Comparison of ENCODE assay signal across 8 mouse cellular contexts in the genomic region with DNA sequence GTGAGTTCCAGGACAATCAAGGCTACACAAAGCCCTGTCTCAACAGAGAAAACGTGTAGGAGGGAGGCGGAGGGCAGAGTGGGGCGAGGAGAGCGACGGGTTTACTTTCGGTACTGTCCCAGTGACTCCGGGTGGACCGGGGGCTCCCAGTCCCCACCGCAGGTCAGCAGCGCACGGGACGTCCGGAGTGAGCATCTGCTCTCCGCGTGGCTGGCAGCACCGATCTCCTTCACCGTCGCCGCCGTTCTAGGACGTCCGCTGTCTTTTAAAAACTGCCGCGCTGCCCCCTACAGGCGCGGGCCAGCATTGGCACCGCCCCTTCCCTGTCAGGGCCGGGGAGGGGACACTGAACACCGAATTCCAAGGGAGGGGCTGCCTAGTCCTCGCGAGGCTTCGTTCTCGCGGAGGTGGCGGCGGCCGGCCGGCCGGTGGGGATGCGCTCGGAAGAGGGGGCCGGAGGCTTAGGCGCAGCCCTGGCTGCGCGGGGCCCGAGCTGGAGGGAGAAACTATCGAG. TPM values are rescaled to one million over a fixed set of nuclear protein-coding genes. Genes with fewer than 3 reads are reported as not detected.
DNase-seq lines count a peak whose midpoint lies in the region; ATAC-seq lines count a peak whose summit lies in the region.

Upf3a (plus strand) TSS at position 366 of the 514 bp plus-strand sequence.

- no peaks in the 10 kb centered on the region for H3K9me3 ChIP-seq in heart, embryonic 13.5 days
- no peaks in the 10 kb centered on the region for H3K9me3 ChIP-seq in liver, embryonic 12.5 days (replicated peaks)
- no peaks in the 10 kb centered on the region for H3K9me3 ChIP-seq in stomach, embryonic 15.5 days

- peaks cover 22% of the 10 kb centered on the region for H3K4me1 ChIP-seq in heart, embryonic 13.5 days
- H3K4me1 ChIP-seq in liver, embryonic 12.5 days: peaks cover 24% of the 10 kb centered on the region
- H3K4me1 ChIP-seq in stomach, embryonic 15.5 days: peaks cover 11% of the 10 kb centered on the region

- peak within 1 kb of the TSS; percentile 68 for H3K4me3 ChIP-seq in heart, embryonic 13.5 days
- H3K4me3 ChIP-seq in liver, embryonic 12.5 days: peak within 1 kb of the TSS; percentile 74
- H3K4me3 ChIP-seq in stomach, embryonic 15.5 days (replicated peaks): peak within 1 kb of the TSS; percentile 84

- H3K36me3 ChIP-seq in heart, embryonic 13.5 days: peaks cover 55% of the 10 kb centered on the region
- peaks cover 33% of the 10 kb centered on the region for H3K36me3 ChIP-seq in liver, embryonic 12.5 days
- H3K36me3 ChIP-seq in stomach, embryonic 15.5 days: peaks cover 20% of the 10 kb centered on the region

- peak within 1 kb of the TSS; percentile 74 for H3K4me2 ChIP-seq in heart, embryonic 13.5 days
- H3K4me2 ChIP-seq in liver, embryonic 12.5 days: peak within 1 kb of the TSS; percentile 91
- peak within 1 kb of the TSS; percentile 90 for H3K4me2 ChIP-seq in stomach, embryonic 15.5 days

- peak within 1 kb of the TSS; percentile 97 for H3K27ac ChIP-seq in heart, embryonic 13.5 days (replicated peaks)
- H3K27ac ChIP-seq in liver, embryonic 12.5 days: peak within 1 kb of the TSS; percentile 96
- peak within 1 kb of the TSS; percentile 98 for H3K27ac ChIP-seq in stomach, embryonic 15.5 days

- under 1% methylated on average over 46 of the region's 47 CpGs for WGBS in heart, embryonic 13.5 days
- WGBS in liver, embryonic 12.5 days (ENCODE audit: insufficient replicate concordance): under 1% methylated on average over 47 of the region's 47 CpGs
- under 1% methylated on average over 47 of the region's 47 CpGs for WGBS in stomach, embryonic 15.5 days

- peak; percentile 91 for ATAC-seq in erythroid progenitor cell, adult 5-6 weeks (replicated peaks; ENCODE audit: low FRiP score, poor library complexity, severe bottlenecking)
- ATAC-seq in heart, embryonic 13.5 days (ENCODE audit: extremely low read depth, insufficient number of reproducible peaks, low FRiP score, low TSS enrichment): peak; percentile 88
- ATAC-seq in liver, embryonic 12.5 days: peak; percentile 90
- ATAC-seq in stomach, embryonic 15.5 days (ENCODE audit: insufficient read depth, low FRiP score, low read depth): peak; percentile 95

- H3K9ac ChIP-seq in heart, embryonic 13.5 days: peak within 1 kb of the TSS; percentile 95
- H3K9ac ChIP-seq in liver, embryonic 12.5 days: peak within 1 kb of the TSS; percentile 88
- H3K9ac ChIP-seq in stomach, embryonic 15.5 days: peak within 1 kb of the TSS; percentile 86

- peak; percentile 97 for DNase-seq in CD4-positive helper T cell, adult 2 months (ENCODE audit: low read depth, low spot score)
- peak; percentile 89 for DNase-seq in brain, embryonic 18.5 days (ENCODE audit: low read depth, low spot score)
- peak; percentile 95 for DNase-seq in kidney, postnatal 10 days
- DNase-seq in natural killer cell, adult 2 months (ENCODE audit: low spot score in 2 of 2): peak; percentile 89 to 93

- no peaks in the 10 kb centered on the region for H3K27me3 ChIP-seq in heart, embryonic 13.5 days (replicated peaks)
- H3K27me3 ChIP-seq in liver, embryonic 12.5 days (replicated peaks): no peaks in the 10 kb centered on the region
- no peaks in the 10 kb centered on the region for H3K27me3 ChIP-seq in stomach, embryonic 15.5 days (replicated peaks)

RNA-seq across cellular contexts. Expression of gene Upf3a, which starts in this region (rescaled TPM):
- 11.2 and 17.2 TPM in 2 replicates for total RNA-seq in erythroid progenitor cell, adult 5-6 weeks (2015; ENCODE audit: low replicate concordance)
- total RNA-seq in erythroid progenitor cell, adult 5-6 weeks (2017; ENCODE audit: low replicate concordance): 10.8 and 18.6 TPM in 2 replicates
- 24.3 and 25.4 TPM in 2 replicates for polyA plus RNA-seq in heart, embryonic 13.5 days (2015; fragmentation: Nextera tagmentation; extraction: Ambion mirVana)
- 20.3 and 21.3 TPM in 2 replicates for polyA plus RNA-seq in liver, embryonic 12.5 days (2016; fragmentation: Nextera tagmentation; extraction: Ambion mirVana)
- polyA plus RNA-seq in stomach, embryonic 15.5 days (2015; fragmentation: Nextera tagmentation; extraction: Ambion mirVana): 41.4 and 41.6 TPM in 2 replicates

Comparison
In these comparisons a context has a peak if more than half of its experiments do, and no peak if none do; other contexts are left out.
1. Peak in every context shown above with its lines: DNase-seq, ATAC-seq, H3K4me3 ChIP-seq and H3K27ac ChIP-seq.